11 mouse cellular contexts compared by ENCODE assay signal in the genomic region with DNA sequence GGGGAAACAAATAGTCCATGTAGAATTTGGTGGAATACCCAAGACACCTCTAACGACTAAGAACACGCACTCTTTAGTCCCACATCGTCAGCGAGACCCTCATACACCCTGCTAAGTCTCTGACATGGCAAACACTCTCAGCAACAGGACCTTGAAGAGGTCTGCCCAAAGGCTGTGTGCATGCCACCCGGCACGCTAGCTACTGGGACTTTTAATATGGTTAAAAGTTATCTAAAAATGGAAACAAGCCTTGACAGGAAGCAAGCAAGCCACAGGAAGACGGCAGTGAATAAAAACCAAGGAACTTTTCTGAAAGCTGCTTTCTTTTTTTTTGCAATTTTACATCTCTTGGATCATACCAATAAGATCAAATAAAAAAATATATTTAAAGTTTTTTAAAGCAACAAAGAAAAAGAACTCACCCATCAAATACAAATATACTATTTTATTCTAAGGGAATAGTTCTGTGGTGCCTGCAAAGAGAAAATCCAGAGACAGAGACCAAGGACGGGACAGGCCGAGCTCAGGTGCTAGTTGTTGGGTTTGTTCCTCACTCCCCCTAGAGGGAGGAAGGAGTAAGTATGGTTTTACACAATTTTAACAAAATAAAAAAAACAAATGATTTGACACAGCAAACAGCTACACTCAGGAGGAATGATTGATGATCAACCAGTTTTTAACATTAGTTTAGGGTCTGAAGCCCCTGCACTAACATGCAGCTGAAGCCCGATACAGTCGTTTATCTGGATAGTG.
A peak's percentile ranks its signal among the peaks of the same experiment; 100 is the strongest.
DNase-seq lines count a peak whose midpoint lies in the region; ATAC-seq and TF ChIP-seq lines count a peak whose summit lies in the region.
"Had no signal": no experiment of that assay in that cellular context is flagged by ENCODE, and none has a peak within 500 bp of the region (broad histone marks: within the 10 kb centered on the region; RNA-seq: fewer than 3 reads in every experiment).

No protein-coding gene starts in this region.

- H3K4me1 ChIP-seq in lung, embryonic 14.5 days (ENCODE audit: insufficient read depth): no peaks in the 10 kb centered on the region
- H3K4me1 ChIP-seq: lung, embryonic 15.5 days had no signal

- no peak overlapping the region for H3K27ac ChIP-seq in lung, embryonic 14.5 days (ENCODE audit: low read depth)
- H3K27ac ChIP-seq: lung, embryonic 15.5 days had no signal

- ATAC-seq in lung, embryonic 14.5 days (ENCODE audit: insufficient read depth): no peak

- H3K27me3 ChIP-seq in lung, embryonic 14.5 days (ENCODE audit: insufficient read depth, low read length): no peaks in the 10 kb centered on the region
- H3K27me3 ChIP-seq: lung, embryonic 15.5 days had no signal

- DNase-seq in embryo, embryonic 11 days: peak; percentile 17
- DNase-seq in embryo, embryonic 9.5 days (ENCODE audit: extremely low spot score): no peak
- no peak for DNase-seq in lung, embryonic 14.5 days
- no peak for DNase-seq in lung, postnatal 10 days
- DNase-seq in adipocyte (ENCODE audit: low spot score): peak; percentile 11
- peak; percentile 14 for DNase-seq in retina, postnatal 1 day
- no peak for DNase-seq in left cerebral cortex, adult 11 months (ENCODE audit: low spot score)
- no peak for DNase-seq in lung, adult 18-20 months
- DNase-seq: adrenal gland, postnatal 25 days; heart, postnatal 14 days had no signal

- no peak overlapping the region for H3K9ac ChIP-seq in lung, embryonic 14.5 days
- H3K9ac ChIP-seq: lung, embryonic 15.5 days had no signal

- no peak overlapping the region for H3K4me2 ChIP-seq in lung, embryonic 14.5 days
- H3K4me2 ChIP-seq: lung, embryonic 15.5 days had no signal

- TF ChIP-seq CTCF in lung, embryonic 14.5 days (IDR thresholded peaks at IDR 0.05; ENCODE audit: low read depth): peak; percentile 47

- H3K4me3 ChIP-seq in lung, embryonic 14.5 days (ENCODE audit: low read depth, low read length): no peak overlapping the region
- H3K4me3 ChIP-seq: lung, embryonic 15.5 days had no signal

- peaks cover 55% of the 10 kb centered on the region for H3K36me3 ChIP-seq in lung, embryonic 14.5 days (ENCODE audit: insufficient read depth)

- no peaks in the 10 kb centered on the region for H3K9me3 ChIP-seq in lung, embryonic 14.5 days (ENCODE audit: low read depth, low read length)
- H3K9me3 ChIP-seq: lung, embryonic 15.5 days had no signal

- 82% methylated on average over 11 of the region's 11 CpGs for WGBS in lung, embryonic 14.5 days

Comparison
In these comparisons a context has a peak if more than half of its experiments do, and no peak if none do; other contexts are left out.
1. DNase-seq: peak in embryo, embryonic 11 days (single experiment), adipocyte (single experiment) and retina, postnatal 1 day (single experiment); none in embryo, embryonic 9.5 days (single experiment), lung, embryonic 14.5 days (single experiment), lung, postnatal 10 days (single experiment), left cerebral cortex, adult 11 months (single experiment) and lung, adult 18-20 months (0 of 2).